Mouse (Mus musculus) CD8-positive naive resting alpha-beta T cell, adult 2 months (primary cell): ENCODE data around the gene Dpp6.

ENCODE experiments used
- DNase-seq, 2 experiments: peaks; one replicate each; pipeline ENCODE4 v3.0.0; 2022; ENCODE audit warnings: low read depth in 2 of 2, low spot score in 2 of 2

Dpp6 gene

DNA sequence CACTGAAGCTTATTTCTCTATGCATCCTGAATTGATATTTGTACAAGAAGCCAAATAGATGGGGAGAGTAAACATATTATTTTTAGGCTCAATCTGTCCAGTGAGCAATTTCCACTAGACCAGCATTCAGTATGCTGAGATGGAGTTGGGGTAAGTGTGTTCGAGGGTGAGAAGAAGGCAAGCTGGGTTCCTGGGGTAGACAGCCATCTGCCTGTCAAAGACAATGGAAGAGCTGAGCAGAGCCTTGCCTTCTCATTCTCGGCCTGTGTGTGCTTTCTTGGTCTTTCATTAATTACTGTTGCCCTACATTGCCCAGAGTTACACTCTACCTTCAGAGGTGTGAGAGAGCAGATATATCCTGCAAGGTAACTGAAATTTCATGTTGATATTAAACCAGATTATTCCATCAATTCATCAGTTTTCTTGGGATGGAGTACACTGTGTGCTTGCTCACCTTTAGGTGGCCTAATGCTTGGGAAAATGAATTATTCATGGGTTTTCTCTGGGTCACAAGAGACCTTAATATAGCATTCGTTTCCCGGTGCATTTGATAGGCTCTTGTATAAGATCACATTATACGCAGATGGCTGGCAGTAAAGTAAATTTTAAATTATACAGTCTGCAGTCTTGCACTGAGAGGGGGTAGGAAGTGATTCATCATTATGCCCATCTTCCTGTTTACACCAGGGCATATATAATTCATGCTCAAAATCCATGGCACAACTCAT lies 374.4 kb downstream of the Dpp6 start:
- DNase-seq, result no peak

- DNase-seq, result no peak
These were observed 377.2 kb downstream of the Dpp6 start for GRCm38 (mm10) chr5:27194157-27194556.

GRCm38 (mm10) chr5:27194975-27195374 lies 378.0 kb downstream of the Dpp6 start:
- DNase-seq, result no peak

DNA sequence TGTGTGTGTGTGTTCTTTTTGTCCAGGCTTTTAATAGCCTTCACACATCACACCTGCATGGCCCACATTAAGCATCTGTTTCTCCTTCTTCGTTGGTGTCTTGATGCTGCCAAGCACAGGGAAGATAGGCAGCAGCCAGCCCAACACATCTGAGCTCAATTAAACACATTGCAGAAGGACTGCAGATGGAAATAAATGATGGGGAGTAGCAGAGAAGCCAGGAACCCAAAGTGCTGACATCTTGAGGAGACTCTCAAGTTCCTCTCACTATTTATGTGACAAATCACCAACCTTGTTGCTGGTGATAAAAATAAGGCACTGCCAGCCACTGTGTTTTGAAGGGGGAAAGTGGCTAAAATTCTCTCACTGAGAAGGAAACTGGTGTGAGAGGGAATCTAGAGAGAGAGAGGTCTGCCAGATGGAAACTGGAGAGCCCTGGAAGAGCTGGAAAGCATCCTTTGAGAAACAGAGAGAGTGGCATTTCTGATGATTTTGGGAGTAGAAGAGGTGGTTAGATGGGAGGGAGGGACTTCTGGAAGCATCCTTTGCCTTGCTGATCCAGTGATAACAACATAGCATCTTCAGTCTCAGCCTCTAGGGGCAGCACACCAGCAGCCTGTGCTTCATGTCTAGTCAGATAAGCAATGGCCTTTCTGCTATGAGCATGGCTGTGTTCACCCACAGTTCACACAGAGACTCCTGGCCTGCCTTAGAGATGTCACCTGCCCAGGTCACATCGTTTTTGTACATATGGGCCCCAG lies 383.8 kb downstream of the Dpp6 start:
- DNase-seq, result no peak

GRCm38 (mm10) chr5:27203131-27203530 lies 386.1 kb downstream of the Dpp6 start:
- DNase-seq, result no peak

- DNase-seq, result no peak
These were observed 387.7 kb downstream of the Dpp6 start for GRCm38 (mm10) chr5:27204721-27205120.

- no peak for DNase-seq
These were observed 388.8 kb downstream of the Dpp6 start for GRCm38 (mm10) chr5:27205754-27206153.

- DNase-seq, result no peak
These were observed 389.2 kb downstream of the Dpp6 start for GRCm38 (mm10) chr5:27206213-27206612.

DNA sequence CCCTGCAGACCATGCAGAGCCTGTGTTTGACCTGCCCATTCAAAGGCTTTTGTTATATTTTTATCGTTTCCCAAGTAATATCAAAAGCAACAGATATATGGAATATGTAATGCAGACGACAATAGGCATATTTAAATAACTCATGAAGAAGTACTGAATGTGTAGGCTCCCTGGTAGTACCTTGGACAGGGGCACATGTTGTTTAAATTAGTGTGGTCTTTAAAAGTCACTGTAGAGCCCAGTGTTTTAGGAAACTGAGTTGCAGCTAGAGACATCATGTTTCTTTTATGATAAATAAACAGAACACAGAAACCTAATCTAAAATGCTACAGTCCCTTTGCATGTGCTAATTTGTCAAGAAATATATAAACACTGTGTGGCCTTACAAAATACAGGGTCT lies 403.1 kb downstream of the Dpp6 start:
- DNase-seq, result no peak

- no peak for DNase-seq
These were observed 425.1 kb downstream of the Dpp6 start for GRCm38 (mm10) chr5:27242078-27242477.

DNA sequence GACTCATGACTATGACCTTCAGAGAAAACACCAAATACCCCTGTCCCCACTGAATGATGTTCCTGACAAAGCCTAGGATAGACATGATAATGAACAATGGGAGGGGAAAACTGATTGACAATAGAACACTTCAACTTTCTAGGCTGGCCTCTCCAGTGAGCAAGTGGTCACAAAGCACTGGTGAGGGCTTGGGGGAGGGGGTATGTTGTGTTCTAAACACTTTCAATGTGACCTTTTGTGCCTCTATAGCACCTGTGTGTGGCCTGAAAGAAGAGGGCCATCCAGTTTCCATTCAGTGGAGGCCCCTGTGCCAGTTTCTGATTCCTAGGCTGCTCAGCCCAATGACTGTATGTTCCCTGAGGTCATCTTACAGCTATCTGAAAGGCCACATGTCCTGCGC lies 426.2 kb downstream of the Dpp6 start:
- DNase-seq, result no peak

DNA sequence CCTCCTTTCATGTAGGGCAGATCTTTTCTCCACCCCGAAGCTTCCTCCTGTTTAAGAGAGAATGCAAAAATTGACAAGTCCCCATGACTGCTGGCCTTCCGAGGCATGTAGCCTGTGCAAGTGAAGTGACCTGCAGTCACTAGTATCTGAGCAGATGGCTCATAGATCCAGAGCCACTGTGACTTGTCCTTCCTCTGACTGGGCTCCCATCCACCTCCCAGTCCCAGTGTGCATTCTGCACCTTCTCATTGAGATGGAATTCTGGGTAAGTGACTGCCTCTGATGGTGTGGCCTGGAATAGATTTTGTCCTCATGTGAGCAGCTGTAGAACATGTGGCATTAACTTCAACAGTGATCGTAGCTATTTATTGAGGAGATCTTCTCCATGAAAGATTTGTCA lies 430.8 kb downstream of the Dpp6 start:
- no peak for DNase-seq

GRCm38 (mm10) chr5:27248685-27249084 lies 431.7 kb downstream of the Dpp6 start:
- no peak for DNase-seq

- DNase-seq, result no peak
These were observed 432.9 kb downstream of the Dpp6 start for GRCm38 (mm10) chr5:27249951-27250350.

DNA sequence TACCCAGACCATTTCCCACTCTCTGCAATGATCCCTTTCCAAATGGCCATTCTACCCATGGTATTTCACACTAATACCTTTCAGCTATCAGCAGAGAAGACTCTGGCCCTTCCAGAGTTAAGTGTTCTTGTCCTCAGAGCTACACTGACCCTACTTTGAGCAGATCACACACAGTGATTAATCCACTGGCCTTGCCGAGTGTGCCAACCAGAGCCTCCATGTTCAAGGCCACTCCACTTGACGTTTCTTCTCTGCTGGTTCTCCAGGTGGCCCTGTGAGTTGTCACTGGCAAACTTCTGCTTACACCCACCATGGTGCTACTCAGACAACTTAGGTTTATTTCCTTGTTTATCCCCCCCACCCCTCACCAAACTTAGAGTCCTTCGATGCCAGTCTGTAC lies 433.9 kb downstream of the Dpp6 start:
- no peak for DNase-seq

DNA sequence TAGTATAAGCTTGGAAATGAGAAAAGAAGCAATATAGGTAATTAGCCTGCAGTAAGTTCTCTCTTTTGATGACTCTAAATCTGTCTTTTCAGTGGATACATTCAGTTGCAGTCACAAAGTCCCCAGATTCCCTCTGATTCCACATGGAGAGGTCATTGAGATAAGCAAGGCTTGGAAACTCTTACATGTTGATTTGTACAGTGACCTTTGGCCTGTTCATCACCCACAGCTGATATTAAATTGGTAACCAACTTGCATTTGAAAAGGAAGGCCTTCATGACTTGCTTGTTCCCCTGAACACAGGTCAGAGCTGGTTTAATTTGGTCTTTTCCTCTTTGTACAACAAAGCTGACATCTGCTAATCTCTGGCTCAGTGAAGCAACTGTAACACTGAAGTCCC lies 434.4 kb downstream of the Dpp6 start:
- DNase-seq, result no peak

DNA sequence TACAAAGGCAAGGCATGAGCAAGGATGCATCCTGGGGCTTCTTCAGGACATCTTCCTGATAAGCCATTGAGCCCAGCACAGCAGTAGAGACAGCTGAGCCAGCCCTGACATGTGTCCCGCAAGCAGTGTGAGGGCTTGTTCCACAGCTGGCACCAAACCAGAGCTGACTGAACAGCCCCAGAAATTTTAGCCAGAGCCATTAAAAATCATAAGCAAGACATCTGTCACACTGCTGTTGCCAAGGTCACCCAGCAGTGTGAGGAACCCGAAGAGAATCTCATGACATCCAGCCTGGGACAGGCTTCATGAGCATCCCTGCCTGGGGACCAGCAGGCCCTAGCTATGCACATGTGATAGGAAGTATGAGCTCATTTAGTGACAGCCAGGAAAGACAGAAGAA lies 438.2 kb downstream of the Dpp6 start:
- no peak for DNase-seq

DNA sequence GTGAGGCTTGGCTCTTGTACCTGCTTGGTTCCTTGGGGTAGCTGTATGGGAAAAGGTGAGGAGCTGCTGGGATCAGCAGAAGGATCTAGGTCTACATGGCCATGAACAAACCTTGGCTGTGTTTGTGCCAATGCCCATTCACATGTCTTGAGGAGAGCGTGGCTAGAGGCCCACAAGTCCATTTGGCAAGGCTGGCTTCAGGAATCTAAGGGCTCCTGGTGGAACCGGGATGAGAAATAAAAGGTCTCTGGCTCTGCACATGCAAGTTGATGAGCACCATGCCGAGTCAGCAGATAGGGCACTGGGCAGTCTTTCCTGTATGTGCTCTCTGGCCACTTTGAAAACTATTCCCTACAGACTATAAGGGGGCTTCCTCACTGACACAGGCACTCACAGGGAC lies 441.6 kb downstream of the Dpp6 start:
- no peak for DNase-seq

GRCm38 (mm10) chr5:27261746-27262727 lies 445.0 kb downstream of the Dpp6 start:
- no peak for DNase-seq

- no peak for DNase-seq
These were observed 445.7 kb downstream of the Dpp6 start for GRCm38 (mm10) chr5:27262751-27263150.

DNA sequence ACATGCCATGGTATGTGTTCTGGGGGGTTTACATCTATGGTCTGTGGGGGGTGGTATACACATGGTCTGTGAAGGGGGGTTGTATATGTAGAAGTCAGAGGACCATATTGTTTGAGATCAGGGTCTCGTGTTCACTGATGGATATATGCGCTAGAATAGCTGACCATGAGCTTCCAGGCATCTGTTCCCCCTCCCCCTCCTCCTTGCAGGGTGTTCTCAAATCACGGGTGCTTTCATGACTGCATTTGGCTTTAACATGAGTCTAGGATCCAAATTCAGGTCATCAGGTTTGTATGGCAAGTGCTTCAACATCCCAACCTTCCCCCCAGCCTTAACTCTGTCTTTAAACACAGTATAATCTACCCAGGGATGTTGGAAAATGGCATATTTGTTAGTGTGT lies 448.3 kb downstream of the Dpp6 start:
- no peak for DNase-seq

DNA sequence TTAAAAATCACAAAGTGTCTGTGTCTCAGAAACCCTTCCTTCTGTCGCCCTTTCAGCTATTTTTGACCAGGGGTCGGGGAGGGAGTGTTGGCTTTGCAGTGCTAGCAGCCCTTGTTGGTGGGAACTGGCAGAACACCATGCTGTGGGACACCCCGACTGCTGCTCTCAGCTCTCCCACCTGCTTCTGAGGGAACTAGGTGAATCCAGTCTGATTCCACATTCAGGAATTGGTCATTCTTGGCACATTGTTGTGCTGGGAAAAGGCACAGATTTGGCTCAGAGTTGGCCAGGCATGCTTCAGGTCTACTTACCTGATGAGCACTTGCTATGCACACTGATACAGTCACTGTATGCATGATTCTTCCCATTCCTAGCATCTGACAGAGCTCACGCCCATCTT lies 454.3 kb downstream of the Dpp6 start:
- no peak for DNase-seq
